Mouse (Mus musculus): Measurements from ENCODE around the gene Trpv2.
"Not testable (repeated sequence)": the region's sequence is repeated elsewhere in the genome, so short reads cannot be mapped to it uniquely, and the experiment has no call there.

The Trpv2 gene

DNA sequence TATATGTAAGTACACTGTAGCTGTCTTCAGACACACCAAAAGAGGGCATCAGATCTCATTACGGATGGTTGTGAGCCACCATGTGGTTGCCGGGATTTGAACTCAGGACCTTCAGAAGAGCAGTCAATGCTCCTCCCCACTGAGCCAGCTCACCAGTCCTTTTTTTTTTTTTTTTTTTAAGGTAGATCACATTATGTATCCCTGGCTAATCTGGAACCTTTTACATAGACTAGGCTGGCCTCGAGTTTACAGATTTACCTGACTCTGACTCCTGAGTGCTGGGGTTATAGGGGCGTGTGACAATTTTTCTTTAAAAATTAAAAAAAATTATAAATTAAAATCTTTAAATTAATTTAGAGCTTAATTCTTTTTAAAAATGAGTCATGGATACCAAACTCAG, 75.5 kb downstream of the Trpv2 start:
- DNase-seq = not testable (repeated sequence)
